Mouse (Mus musculus) layer of hippocampus, adult 2 months (tissue): ENCODE data around the gene Ccdc77. TPM values are rescaled to one million over a fixed set of nuclear protein-coding genes. Genes with fewer than 3 reads are reported as not detected.
"Not testable (repeated sequence)": the region's sequence is repeated elsewhere in the genome, so short reads cannot be mapped to it uniquely, and the experiment has no call there.

Experiments used
- DNase-seq, 2 experiments: peaks; one replicate each; pipeline ENCODE4 v3.0.0; 2022; ENCODE audit warnings: low spot score in 2 of 2
- H3K27ac ChIP-seq: fragments of 200-600 bp; 2 replicates; pipeline ENCODE4 v1.8.1; 2022
- H3K4me3 ChIP-seq: fragments of 200-600 bp; 2 replicates; pipeline ENCODE4 v1.8.1; 2022; ENCODE audit warnings: mild to moderate bottlenecking
- CTCF ChIP-seq: fragments of 200-600 bp; conservative IDR thresholded peaks from 2 replicates; pipeline ENCODE4 v1.8.1; 2022; ENCODE audit warnings: antibody characterized with exemption, mild to moderate bottlenecking, moderate library complexity
- total RNA-seq, 2 experiments: library from RNA; stranded (reverse); gene quantifications; 2 replicates each; pipeline ENCODE4 v1.2.3; 2021

Ccdc77 gene
- total RNA-seq, 2 experiments from 2014 or later: 4.7 to 6.8 TPM

DNA sequence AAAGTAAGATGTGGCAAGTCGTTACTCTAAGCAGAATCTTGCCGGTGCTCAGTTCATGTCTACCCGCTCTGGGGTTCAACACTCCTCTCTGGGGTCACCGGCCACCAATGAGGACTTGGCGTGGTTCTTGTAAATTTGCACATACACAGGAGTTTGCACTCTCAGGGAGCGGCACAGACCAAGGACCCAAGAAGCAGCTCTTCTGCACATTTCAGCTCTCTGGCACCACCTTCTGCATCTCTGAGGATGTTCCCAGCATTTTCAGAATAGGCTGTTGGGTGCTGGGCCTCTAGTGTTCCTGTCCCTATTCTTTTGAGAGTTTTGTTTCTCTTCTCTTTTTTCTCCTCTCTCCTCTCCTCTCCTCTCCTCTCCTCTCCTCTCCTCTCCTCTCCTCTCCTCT, 63.0 kb downstream of the Ccdc77 start:
- DNase-seq: peak; percentile 47 to 55
- Histone ChIP-seq H3K27ac (no peak overlapping the region), H3K4me3 (no peak overlapping the region)
- TF ChIP-seq CTCF: peak; percentile 79

DNA sequence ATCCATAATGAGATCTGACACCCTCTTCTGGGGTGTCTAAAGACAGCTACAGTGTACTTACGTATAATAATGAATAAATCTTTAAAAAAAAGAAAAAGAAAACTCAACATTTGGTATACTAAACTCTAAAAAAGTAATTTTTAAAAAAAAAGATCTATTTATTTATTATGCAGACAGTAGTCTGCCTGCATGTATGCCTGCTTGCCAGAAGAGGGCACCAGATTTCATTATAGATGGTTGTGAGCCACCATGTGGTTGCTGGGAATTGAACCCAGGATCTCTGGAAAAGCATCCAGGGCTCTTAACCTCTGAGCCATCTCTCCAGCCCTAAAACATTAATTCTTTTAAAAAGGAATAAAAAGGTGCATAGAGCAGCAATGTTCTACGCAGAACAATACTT, 67.6 kb downstream of the Ccdc77 start:
- not testable (repeated sequence) for DNase-seq, H3K4me3 ChIP-seq, H3K27ac ChIP-seq
- peak; percentile 66 for TF ChIP-seq CTCF

DNA sequence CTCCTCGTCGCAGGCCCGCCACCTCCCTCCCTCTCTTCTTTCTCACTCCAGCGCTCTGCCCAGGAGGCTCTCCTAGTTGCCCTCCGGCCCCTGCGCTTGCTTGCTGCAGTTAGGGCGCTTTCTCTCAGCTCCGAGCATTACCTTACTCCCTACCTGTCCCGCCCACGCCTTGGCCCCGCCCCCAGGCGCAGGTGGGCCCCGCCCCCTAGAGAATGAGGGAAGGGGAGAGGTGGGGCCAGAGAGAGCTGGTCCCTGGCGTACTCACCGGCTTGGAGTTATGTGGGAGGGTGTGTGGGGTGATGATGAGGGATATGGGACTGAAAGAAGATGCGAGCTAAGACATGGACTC, 69.4 kb downstream of the Ccdc77 start:
- H3K27ac ChIP-seq: peak overlapping the region; percentile 41; the same call in 1 of the 2 replicates
- TF ChIP-seq CTCF: no peak
- peak in 1 of 2 experiments; percentile 37 for DNase-seq
- H3K4me3 ChIP-seq: peak overlapping the region; percentile 71

DNA sequence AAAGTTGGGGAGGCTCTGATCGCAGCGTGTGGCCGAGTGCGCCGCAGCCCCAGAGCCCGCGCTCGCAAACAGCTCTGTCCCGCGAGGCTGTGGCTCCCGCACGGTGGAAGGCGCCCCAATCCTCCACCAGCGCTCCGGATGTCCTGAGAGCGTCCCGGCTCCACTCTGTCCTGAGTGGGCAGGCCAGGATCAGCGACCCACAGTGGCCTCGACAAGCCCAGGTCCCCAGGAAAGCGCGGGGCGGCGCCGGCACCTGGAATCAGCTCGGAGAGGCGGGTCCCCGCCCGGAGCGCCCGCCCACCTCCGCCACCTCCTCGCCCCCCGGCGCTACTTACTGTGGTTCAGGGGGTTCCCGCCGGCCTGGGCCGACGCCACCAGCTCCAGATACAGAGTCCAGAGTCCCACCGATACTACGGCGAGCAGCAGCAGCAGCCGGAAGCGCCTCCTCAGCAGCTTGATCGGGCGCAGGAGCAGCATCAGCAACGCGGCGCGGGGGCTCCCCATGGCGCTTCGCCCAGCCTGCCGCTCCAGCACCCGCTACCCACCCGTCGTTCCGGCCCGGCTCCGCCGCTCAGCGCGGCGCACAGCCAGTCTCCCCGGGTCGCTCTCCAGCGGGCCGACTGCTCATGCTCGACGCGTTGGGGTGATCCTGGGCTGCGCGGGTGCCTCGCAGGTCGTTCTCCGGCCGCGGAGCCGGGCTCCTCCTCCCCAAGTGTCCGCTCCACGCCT, 70.0 kb downstream of the Ccdc77 start, which contains the start of the genes D330020A13Rik and B4galnt3:
TSS of gene D330020A13Rik (plus strand) at position 309 of the 729 bp plus-strand sequence.
TSS of gene B4galnt3 (minus strand) at position 504 of the 729 bp plus-strand sequence.
- no peak for TF ChIP-seq CTCF
- peak within 1 kb of the TSS; percentile 41; the same call in 1 of the 2 replicates for H3K27ac ChIP-seq
- DNase-seq: peak; percentile 39 to 59
- peak within 1 kb of the TSS; percentile 71 for H3K4me3 ChIP-seq

DNA sequence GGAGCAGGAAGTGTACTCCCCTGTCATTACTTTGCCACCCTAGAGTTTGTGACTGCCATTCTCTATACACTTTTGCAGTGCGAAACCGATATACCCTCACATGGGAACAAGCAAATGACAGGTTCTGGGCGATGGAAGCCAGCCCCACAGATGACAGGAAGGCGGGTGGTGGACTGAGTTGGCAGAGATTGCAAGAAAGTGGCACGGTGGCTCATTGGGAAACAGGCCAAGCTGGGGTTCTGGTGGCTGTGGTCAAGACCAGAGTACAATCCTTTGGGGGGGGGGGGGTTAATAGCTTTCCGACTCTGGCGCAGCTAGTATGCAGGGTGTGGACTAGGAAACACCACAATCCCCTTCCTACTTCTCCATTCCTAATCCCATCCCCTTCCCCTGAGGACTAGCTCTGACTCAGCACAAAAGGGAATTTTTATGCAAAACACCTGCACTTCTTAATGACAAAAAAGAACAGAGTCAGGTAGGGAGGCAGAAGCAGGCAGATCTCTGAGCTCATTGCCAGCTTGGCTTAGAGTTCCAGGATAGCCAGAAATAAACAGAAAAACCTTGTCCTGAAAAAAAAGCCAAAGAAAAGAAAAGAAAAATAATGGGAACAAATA, 72.7 kb downstream of the Ccdc77 start:
- no peak for DNase-seq
- H3K27ac ChIP-seq: no peak overlapping the region
- TF ChIP-seq CTCF: no peak
- no peak overlapping the region for H3K4me3 ChIP-seq

DNA sequence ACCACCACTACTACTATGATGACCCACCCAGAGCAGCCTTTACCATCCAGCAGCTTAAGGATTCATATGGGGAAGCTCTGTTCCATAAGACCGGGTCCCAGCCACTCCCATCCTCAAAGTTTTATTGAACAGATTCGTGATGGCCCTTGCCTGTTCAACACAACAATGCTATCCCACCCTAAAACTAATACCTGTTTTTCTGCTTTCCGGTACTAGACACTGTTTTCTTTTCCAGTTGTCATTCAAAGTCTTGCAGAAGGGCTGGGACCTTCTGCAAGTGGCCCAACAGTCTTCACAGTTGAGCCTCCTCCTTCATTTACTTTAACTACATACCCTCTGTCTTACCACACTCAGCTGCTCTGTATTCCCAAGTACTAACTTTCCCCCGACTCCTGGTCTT, 74.7 kb downstream of the Ccdc77 start:
- DNase-seq: no peak
- H3K27ac ChIP-seq: no peak overlapping the region
- no peak overlapping the region for H3K4me3 ChIP-seq
- no peak for TF ChIP-seq CTCF

DNA sequence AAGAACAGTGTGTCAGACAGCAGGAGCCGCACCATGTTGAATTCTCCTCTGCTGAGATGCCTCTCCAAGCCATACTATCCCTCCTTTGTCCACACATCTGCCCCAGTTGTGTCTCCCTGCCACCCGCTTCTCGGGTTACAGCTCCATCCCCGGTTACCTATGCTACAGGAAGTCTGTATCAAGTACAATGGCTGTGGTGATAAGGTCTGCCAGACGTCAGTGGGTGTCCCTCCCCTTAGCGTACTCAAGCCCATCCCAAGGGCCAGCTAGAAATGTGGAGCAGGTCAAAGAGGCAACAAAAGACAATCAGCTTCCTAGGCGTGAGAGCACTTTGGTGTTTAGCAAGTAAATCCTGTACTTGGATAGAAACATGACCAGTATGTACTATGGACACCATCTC, 75.6 kb downstream of the Ccdc77 start:
- no peak overlapping the region for H3K4me3 ChIP-seq
- no peak for TF ChIP-seq CTCF
- no peak overlapping the region for H3K27ac ChIP-seq
- DNase-seq: no peak

DNA sequence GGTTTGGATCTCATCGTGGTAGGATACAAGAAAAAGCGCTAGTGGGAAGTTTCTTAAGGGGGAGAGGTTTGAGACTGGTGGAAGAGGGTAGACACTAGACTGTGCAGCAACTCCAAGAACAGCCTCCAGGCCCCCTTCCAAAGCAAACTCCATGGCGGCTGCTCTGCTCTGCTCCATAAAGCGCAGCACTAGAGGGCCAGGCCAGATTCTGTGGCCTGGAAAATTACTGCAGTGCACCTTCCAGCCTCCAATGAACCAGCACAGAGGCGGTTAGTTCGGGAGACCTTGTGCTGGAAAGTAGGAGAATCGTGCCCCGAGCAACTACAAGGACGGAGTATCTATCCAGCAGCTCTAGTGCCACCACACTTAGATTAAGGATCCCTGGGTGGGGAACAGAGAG, 76.9 kb downstream of the Ccdc77 start:
- H3K4me3 ChIP-seq: no peak overlapping the region
- no peak overlapping the region for H3K27ac ChIP-seq
- DNase-seq: no peak
- no peak for TF ChIP-seq CTCF

DNA sequence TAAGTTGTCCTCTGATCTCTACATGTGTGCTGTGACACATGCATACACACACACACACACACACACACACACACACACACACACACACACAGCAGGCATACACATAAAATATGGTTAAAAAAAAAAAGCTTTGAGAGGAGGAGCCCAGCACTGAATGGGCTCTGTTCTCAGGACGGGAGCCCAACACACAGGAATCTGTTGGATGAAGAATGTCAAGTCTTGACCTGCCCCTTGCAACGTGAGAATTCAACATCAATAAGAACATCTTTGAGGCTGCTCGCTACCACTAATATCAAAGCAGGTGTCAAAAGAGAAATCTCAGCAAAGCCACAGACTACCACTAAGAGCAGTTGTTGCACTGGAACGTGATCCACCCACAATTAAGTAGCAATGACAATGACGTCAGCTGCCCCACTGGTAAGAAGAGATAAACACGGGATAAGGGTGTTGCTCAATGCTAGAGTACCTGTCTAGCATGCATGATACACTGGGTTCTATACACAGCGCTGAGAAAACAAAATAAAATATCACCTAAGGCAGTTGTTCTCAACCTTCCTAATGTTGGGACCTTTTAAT, 87.2 kb downstream of the Ccdc77 start:
- DNase-seq: no peak

DNA sequence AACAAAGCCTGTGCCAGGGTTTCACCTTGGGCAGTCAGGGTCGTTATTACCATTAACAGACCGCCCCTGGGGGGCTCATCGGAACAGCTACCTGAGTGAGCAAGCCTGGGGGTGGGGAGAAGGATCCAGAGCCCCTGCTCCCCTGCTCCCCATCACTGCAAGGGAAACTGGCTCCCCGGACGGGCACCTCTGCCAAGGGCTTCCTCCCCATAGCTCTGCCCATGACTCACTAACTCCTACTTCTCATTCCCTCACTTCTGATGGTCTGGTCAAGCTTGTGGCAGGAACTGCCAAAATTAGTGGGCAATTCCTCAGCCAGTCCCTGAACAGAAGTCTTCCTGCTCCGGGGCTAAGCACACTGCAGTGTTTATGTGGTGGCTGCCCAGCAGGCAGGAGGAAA, 88.9 kb downstream of the Ccdc77 start:
- Histone ChIP-seq H3K4me3 (no peak overlapping the region), H3K27ac (no peak overlapping the region)
- TF ChIP-seq CTCF: no peak
- no peak for DNase-seq

More for the DNA sequence above, 87.2 kb downstream of the Ccdc77 start:
- no peak for TF ChIP-seq CTCF
- Histone ChIP-seq H3K4me3 (no peak overlapping the region), H3K27ac (no peak overlapping the region)

DNA sequence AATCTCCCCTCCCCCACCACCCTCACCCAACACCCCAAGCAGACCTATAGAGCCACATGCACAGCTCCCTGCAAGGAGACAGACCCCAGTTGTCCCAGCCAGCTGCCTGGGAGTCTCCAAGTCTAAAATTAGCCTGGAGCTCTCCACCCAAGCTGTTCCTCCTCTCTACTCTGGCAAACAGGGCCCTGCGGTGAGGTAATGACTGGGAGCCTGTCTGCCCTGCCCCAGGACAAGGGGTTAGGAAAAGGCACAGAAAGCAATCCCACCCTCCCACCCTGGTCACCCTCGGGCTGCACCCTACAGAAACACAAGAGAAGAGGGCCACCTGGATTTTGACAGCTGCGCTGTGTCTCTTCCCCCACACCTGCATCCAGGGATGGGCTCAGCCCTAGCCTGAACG, 89.3 kb downstream of the Ccdc77 start:
- Histone ChIP-seq H3K4me3 (no peak overlapping the region), H3K27ac (no peak overlapping the region)
- DNase-seq: no peak
- TF ChIP-seq CTCF: no peak

Other genes with a start within 250 kb of the Ccdc77 start
- not detected for gene D330020A13Rik, start 70.0 kb downstream of the Ccdc77 start, total RNA-seq
- gene B4galnt3, start 69.8 kb downstream of the Ccdc77 start, total RNA-seq: under 1 TPM; 0.15 to 0.67 TPM
- gene Kdm5a, start 250 bp downstream of the Ccdc77 start, total RNA-seq: 10 to 100 TPM; 43.3 to 47.3 TPM
- gene Il17ra, start 98.9 kb upstream of the Ccdc77 start, total RNA-seq: 1 to 10 TPM; 6.7 to 8.1 TPM
- gene Tmem121b, start 129.4 kb upstream of the Ccdc77 start, total RNA-seq: 10 to 100 TPM; 38.2 to 38.6 TPM
- 10 to 100 TPM; 32.3 to 40.2 TPM for gene Hdhd5, start 166.9 kb upstream of the Ccdc77 start, total RNA-seq